Mouse (Mus musculus) left cerebral cortex, postnatal 4 days (tissue): Measurements from ENCODE around the gene Hoxa5. TPM values are rescaled to one million over a fixed set of nuclear protein-coding genes. Genes with fewer than 3 reads are reported as not detected.
A peak's percentile ranks its signal among the peaks of the same experiment; 100 is the strongest.

Experiments used
- DNase-seq: peaks from one replicate; pipeline ENCODE4 v3.0.0-alpha.2; 2022
- intact Hi-C: fragments of 180-260 bp; cut with DNase I; formaldehyde crosslinking; loops from one replicate; pipeline ENCODE4 v1.15.1; 2025
- total RNA-seq, 2 experiments: library from RNA; stranded (reverse); gene quantifications; 2 replicates each; pipeline ENCODE4 v1.2.3; 2021

Hoxa5 gene
- total RNA-seq, 2 experiments from 2014 or later, result not detected

DNA sequence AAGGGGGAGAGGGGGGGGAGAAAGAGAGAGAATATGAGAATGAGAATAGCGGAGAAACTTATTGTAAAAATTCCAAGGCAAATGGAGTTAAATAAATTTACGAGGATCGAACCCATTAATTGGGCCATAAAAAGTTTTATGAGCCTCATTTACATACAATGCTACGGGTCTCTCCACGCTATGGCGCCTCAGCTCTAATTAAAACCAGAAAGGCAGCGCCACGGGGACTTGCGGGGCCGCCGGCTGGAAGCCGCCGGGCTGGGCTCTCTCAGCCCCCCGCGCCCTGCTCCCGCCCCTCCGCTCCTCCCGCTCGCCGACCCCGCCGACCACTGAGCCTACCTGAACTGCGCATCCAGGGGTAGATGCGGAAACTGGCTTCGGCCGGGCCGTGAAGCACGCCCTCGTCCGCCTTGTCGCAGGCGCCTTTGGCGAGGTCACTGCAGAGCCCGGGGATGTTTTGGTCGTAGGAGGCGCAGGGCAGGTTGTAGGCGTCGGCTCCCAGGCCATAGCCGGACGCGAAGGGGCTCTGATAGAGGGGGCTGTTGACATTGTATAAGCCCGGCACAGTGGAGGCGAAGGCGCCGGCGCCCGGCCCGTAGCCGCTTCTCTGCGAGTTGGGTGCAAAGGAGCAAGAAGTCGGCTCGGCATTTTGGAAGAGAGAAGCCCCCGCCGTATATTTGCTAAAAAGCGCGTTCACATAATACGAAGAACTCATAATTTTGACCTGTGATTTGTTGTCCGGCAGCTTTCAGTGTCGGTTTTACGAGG lies 12.5 kb upstream of the Hoxa5 start:
- DNase-seq, result no peak
- intact Hi-C loops, result no loop called here

DNA sequence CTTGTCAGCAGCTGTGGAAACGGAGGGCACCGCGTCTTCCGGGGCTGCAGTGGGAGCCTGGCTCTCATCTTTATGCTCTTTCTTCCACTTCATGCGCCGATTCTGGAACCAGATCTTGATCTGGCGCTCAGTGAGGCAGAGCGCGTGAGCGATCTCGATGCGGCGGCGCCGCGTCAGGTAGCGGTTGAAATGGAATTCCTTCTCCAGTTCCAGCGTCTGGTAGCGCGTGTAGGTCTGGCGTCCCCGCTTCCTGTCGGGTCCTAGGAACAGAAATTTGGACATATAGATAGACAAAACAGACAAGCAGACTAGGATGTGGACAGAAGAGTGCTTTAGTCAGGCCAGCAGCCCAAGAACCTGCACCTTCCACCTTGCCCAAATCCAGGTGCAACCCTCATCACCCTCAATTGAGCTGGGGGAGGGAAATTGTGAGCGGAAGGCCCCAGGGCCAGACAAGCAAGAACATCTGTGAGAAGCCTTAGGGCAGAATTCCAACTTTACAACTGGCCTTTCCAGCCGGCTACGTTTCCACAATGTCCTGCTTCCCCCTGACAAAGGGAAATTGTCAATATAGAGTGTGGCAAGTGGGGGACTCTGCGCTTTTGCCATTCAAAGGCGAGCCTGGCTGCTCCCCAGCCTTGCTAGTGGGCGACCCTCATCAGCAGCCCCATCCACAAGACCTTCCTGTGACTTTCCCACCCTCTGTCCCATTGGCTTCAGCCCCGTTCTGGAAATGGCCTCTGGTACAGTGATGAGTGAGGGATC lies 11.6 kb upstream of the Hoxa5 start:
- no peak for DNase-seq
- intact Hi-C loops, result no loop called here

DNA sequence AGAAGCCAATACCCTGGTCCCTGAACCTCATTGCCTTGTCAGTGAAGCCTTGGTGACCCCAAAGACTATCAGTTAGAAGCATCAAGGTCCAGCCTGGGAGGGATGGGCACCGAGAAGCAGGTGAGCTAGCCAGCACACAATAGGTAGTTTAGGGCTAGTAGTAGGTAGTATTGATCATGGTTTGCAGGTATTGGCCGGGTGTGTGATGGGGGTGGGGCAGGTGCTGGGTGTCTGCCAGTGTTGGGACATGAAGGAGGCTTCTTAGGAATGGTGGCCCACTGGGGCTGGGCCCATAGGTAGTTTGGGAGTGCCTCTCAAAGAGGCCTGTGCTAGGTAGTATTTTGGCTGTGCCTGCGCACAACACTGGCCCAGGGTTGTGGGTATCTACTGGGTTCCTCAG lies 10.7 kb upstream of the Hoxa5 start:
- intact Hi-C loops, result no loop called here
- no peak for DNase-seq

- intact Hi-C loops, result no loop called here
- no peak for DNase-seq
These were observed 9.9 kb upstream of the Hoxa5 start for GRCm38 (mm10) chr6:52214271-52214670.

DNA sequence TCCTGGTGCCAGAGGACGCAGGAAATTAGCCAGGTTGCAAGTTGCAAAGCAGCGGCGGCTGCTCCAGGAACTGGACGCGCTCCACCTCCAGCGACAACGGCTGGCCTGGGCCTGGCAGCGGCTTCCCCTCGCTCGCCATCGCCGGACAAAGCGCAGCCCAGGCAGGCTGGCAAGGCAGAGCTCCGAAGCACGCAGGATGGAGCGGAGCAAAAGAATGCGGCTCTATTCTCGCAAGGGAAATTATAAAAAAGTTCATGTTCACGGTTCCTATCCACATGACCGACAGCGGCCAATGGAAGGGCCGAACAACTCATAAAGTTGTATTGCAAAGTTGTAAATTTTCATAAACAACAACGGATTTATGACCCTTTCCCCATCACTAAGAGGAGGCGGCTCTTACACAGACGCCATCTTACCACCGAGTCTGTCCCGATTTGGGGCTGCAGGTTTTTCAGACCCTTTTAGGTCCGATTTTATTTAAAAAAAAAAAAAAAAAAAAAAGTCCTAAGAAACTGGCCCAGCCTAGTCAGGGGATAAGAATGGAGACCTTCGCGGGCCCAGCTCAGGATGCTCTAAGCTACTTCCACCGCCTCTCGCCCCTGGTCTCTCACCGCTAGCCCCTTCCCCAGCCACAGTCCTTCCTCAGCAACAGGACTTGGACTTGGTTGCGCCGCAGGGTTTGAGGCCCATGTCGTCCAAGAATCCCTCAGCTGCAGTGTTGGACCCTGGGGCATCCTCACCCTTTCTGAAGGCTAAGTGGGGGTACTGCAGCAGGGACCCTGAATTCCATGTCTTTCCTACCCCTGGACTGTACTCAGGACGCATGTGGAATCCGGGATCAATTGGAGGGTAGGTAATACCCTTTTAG lies 9.0 kb upstream of the Hoxa5 start, which contains the start of the genes Hoxa3 and Gm28308:
Gene Hoxa3 (minus strand): TSS at position 218 of the 868 bp plus-strand sequence.
Gene Gm28308 (minus strand): TSS at position 221 of the 868 bp plus-strand sequence.
- intact Hi-C loops, result no loop called here
- DNase-seq, result no peak

DNA sequence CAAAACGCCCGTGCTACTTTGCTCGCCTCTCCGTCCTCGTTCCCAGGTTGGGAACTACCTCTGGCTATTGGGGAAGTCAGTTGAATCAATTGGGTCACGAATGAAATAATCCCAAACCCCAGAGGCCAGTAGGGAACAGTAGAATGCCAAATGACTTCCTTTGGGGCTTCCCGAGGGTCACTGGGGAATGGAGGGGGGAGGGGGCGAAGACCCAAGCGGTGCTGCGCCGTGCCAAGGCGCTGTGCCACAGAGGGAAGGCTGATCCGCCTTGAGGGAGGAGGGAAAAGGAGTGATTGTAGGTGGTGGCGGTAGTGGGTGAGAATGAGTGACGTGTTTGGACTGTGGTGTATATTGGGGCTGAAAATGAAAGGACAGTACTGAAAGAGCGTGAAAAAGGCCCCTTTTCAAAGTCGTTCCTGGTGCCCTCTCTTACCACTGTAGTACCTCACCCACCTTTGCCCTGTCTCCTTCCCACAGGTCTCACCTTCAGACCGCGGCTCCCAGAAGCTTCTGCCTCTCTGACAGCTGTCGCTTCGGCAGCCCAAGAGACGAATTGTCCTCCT lies 8.2 kb upstream of the Hoxa5 start:
- intact Hi-C loops, result no loop called here
- DNase-seq, result no peak

GRCm38 (mm10) chr6:52211961-52212360 lies 7.6 kb upstream of the Hoxa5 start:
- no peak for DNase-seq
- intact Hi-C loops, result no loop called here

DNA sequence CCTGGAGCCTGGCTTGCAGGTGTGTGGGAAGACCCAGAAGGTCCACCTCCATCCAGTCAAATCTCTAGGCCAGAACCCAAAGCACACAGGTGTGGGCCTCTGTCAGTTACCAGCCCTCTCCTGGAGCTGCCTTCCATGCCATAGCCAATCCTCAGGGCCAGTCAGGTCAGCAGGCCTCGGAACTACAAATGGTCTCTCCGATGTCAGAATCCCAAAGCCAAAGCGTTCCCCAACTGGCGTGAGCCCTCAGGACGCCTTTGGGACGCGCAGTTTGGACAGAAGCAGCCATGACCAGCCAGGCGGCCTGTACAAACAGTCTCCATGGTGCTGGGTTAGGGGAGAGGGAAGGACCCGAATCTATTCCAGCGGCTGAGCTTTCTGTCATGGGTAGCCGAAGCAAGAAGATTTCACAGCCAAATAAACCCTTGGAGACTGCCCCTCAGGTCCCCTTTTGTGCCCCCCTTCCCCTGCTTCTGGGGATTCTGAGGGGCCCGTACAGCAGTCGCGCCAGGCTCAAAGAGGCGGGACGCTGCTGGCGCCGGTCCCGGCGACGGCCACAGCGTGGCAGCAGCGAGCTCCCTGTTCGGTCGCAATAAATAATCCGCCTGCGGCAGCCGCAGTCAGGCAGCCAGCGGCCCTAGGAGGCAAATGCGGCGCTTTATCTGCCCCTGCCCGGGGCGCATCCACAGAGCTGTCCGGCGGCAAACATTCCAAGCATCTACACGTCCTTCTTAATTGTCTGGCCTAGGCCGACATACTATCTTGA lies 7.0 kb upstream of the Hoxa5 start:
- peak; percentile 72 for DNase-seq
- intact Hi-C loops, result no loop called here

DNA sequence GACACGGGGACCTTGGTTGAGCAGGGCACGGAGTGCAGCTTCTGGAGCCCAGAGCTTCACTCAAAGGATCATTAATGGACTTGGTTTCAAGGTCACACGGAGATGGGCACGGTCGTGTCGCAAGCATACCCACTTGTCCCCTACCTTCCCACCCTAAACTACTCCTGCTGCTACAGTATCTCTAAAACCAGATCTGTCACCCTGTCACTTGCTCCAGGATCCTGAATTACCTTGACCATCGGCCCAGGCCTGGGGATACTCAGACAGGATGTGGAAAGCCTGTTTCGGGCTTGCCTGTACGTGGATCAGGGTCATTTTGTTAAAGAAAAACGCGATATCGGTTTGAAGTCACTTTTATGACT lies 5.3 kb upstream of the Hoxa5 start:
- no peak for DNase-seq
- intact Hi-C loops, result no loop called here

DNA sequence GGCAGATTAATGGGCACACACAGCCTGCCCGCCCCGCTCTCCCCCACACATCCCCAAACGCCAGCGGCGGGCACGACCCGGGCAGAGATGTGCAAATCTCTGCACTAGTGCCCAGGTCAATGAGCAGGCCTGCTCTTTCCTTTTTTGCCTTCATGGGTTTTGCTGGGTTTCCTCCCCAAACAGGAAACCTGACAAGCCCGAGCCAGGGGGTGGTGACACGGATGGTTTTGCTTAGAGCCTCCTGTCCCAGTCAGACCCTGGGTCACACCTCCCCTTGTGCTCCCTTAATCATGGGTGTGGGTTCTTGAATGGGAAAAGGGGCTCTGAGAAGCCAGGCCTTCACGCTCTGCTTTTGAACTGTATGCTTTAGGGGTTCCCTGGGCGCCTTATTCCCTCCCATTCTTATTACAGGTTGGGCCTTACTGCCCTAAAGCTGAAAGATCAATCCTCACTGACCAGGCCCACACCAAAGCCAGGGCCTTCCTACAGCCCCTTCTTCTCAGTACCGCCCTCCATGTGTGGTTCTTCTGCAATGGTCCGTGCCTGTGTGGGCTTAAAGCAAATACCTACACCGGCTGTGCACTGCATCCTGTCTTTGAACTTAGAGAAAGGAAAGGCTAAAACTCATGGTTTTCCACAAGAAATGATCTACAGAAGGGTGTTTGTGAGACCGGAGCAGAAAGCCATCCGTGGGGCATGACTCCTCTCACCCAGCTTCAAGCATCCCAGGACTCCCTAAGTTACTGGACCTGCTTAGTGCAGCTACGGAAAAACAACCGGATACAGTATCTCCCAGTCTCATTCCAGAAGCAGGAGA lies 4.7 kb upstream of the Hoxa5 start:
- DNase-seq, result no peak
- intact Hi-C loops, result no loop called here

DNA sequence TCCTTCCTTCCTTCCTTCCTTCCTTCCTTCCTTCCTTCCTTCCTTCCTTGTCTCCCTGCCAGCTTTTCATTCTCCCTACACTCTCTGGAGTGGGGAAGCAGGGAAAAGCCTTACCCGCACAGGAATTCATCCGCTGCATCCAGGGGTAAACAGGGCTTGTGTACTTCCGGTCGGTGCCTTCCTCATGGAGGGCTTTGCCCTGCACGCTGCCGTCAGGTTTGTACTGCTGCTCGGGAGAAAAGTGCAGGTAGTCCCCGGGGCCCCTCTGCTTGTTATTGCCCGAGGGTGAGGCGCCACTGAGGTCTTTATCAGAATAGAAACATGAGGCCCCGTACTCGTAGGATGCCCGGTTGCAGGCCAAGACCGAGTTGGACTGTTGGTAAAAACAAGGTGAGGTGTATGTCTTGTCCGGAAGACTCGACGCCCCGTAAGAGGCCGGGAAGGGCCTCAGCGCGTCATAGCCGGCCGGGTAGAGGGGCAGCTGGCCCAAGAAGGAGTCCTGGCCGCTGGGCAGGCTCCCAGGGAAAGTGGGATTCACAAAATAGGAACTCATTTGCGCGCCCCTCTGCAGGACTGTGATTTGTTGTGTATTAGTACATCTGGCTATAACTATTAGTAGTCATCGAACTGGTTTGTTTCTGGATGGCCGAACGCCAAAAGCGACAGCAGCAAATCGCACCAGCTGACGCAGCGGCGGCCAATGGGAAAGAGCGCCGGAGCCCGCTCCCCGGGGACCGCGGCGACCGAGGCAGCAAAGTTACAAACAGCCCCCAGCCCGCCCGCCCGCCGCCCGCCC lies 3.9 kb upstream of the Hoxa5 start, which contains the start of gene Hoxa6:
Gene Hoxa6 (minus strand): TSS at position 651 of the 796 bp plus-strand sequence.
- intact Hi-C loops, result no loop called here
- DNase-seq, result no peak

- no peak for DNase-seq
- intact Hi-C loops, result no loop called here
These were observed 3.2 kb upstream of the Hoxa5 start for GRCm38 (mm10) chr6:52207684-52207976.

- intact Hi-C loops, result no loop called here
- DNase-seq, result no peak
These were observed 2.7 kb upstream of the Hoxa5 start for GRCm38 (mm10) chr6:52206882-52207683.

GRCm38 (mm10) chr6:52205638-52206621 lies 1.5 kb upstream of the Hoxa5 start:
- no peak for DNase-seq
- intact Hi-C loops, result no loop called here

DNA sequence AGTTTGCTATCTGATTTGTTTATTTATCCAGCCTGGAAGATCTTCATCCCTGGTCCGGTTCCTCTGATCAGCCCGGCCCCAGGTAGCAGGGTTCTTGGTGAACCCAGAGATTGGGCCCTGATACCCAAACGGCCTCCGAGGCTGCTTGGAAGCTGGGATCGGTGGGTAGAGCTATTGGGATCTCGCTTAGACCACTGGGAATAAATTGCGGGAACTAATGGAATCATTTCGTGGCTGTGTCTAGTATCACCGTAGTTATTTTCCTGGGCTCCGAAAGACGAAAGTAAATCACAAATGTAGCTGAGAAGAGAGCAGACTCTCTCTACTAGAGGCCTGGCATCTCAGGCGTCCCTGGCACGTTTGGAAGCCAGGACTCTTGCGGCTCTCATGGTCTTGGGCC lies 834 bp upstream of the Hoxa5 start:
- DNase-seq, result no peak
- intact Hi-C loops, result no loop called here

GRCm38 (mm10) chr6:52203371-52204049 lies 877 bp downstream of the Hoxa5 start:
- DNase-seq, result no peak
- intact Hi-C loops, result loop anchor here (5.0 kb wide), 1 partner anchor 201 kb away; no protein-coding TSS in a partner anchor
